Mouse (Mus musculus) heart, postnatal 0 days (tissue): ENCODE data around the gene Insyn1.

Experiments
- CTCF ChIP-seq: IDR thresholded peaks from 2 replicates; pipeline ENCODE4 v1.5.1; 2016; ENCODE audit warnings: antibody characterized with exemption, control low read depth, low read depth
- EP300 ChIP-seq: IDR thresholded peaks from 2 replicates; pipeline ENCODE4 v1.6.1; 2016; ENCODE audit warnings: antibody characterized with exemption, low read depth

GRCm38 (mm10) chr9:58534766-58535165 is 46.4 kb downstream of the Insyn1 start:
- TF ChIP-seq CTCF: peak; percentile 81
- no peak for TF ChIP-seq EP300
